Mouse (Mus musculus) bone marrow macrophage, adult 2 months (primary cell): Measurements from ENCODE around the gene Cd68.

Source experiments
- CTCF ChIP-seq: IDR thresholded peaks from 2 replicates; pipeline ENCODE4 v1.5.1; 2012; ENCODE audit warnings: low read depth, mild to moderate bottlenecking, low read length, moderate library complexity
- POLR2A ChIP-seq: IDR thresholded peaks from 2 replicates; pipeline ENCODE4 v1.6.1; 2012; ENCODE audit warnings: mild to moderate bottlenecking, low read depth, low read length, borderline replicate concordance

- no peak for TF ChIP-seq POLR2A
- no peak for TF ChIP-seq CTCF
These were observed 5.8 kb upstream of the Cd68 start for GRCm38 (mm10) chr11:69671726-69672124.
